Mouse (Mus musculus) embryonic facial prominence, embryonic 10.5 days (tissue): ENCODE measurements around the gene Cabp2. TPM values are rescaled to one million over a fixed set of nuclear protein-coding genes. Genes with fewer than 3 reads are reported as not detected.
"Not testable (repeated sequence)": the region's sequence is repeated elsewhere in the genome, so short reads cannot be mapped to it uniquely, and the experiment has no call there.

Experiments used
- DNase-seq: peaks from one replicate; pipeline ENCODE4 v3.0.0-alpha.2; 2017; ENCODE audit warnings: low spot score
- H3K27ac ChIP-seq: fragments of 300-500 bp; sonication (generic); replicated peaks from 2 replicates; pipeline ENCODE4 v1.5.1; 2016; ENCODE audit warnings: mild to moderate bottlenecking
- H3K27me3 ChIP-seq: fragments of 300-500 bp; sonication (generic); replicated peaks from 2 replicates; pipeline ENCODE4 v1.6.1; 2016; ENCODE audit warnings: low read depth, mild to moderate bottlenecking; ENCODE audit not compliant: poor library complexity, severe bottlenecking
- H3K36me3 ChIP-seq: fragments of 300-500 bp; sonication (generic); replicated peaks from 2 replicates; pipeline ENCODE4 v1.6.1; 2016; ENCODE audit warnings: mild to moderate bottlenecking, moderate library complexity
- H3K4me1 ChIP-seq: fragments of 300-500 bp; sonication (generic); 2 replicates; pipeline ENCODE4 v1.6.1; 2016
- H3K4me3 ChIP-seq: fragments of 300-500 bp; sonication (generic); 2 replicates; pipeline ENCODE4 v1.5.1; 2016; ENCODE audit warnings: mild to moderate bottlenecking, moderate library complexity
- H3K9me3 ChIP-seq: fragments of 300-500 bp; sonication (generic); 2 replicates; pipeline ENCODE4 v1.6.1; 2016; ENCODE audit warnings: mild to moderate bottlenecking
- WGBS: fragments of 180-500 bp; shearing (Covaris S2); methylation state at CpG from one replicate; pipeline ENCODE4 v1.1.7; 2016; 5-methylcytosine and 5-hydroxymethylcytosine counted together
- polyA plus RNA-seq: library from polyadenylated mRNA; unstranded; fragments of >200 nt; fragmentation: Nextera tagmentation; extraction: Ambion mirVana; gene quantifications from 2 replicates; pipeline ENCODE4 v1.2.1, GENCODE M21; 2016

Gene Cabp2
- polyA plus RNA-seq, 1 experiment from 2014 or later = not detected

DNA sequence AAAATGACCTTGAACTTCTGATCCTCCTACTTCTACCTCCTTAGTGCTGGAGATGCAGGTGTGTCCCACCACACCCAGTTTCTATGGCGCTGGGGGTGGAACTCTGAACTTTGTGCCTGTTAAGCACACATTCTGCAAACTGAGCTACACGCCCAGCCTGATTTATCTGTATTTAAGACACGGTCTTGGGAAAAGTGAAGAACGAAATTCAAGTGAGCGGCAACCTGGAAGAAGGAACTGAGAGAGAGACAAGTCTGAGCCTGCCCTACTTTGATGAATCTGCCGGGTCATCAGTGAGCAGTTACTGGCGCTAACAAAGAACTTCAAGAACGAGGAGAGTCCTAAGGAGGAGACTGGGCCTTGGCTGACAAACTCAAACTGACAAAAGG, 34.5 kb upstream of the Cabp2 start:
- Histone ChIP-seq H3K4me3 (no peak overlapping the region), H3K36me3 (no peaks in the 10 kb centered on the region), H3K27ac (no peak overlapping the region), H3K4me1 (peaks cover 7% of the 10 kb centered on the region), H3K27me3 (no peaks in the 10 kb centered on the region), H3K9me3 (no peaks in the 10 kb centered on the region)
- WGBS = 88% methylated on average over 8 of the region's 8 CpGs
- DNase-seq = no peak

DNA sequence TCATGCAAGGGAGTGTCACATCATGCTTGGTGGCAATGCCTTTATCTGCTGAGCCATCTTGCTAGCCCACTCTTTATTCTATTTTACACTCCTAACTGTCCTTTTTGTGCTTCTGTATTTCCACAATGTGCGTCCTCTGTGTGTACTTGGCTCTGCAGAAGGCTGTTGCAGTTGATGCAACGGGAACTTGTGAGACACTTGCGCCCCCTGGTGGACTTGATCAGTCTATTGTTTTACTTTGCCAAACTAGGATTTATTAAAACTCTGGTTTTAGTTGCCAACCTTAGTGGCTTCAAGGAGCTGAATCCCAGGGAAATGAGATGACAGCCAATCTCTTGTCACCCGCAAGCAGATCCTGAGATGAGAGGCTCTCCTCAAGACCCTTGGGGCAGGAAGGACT, 33.5 kb upstream of the Cabp2 start:
- WGBS = 14% methylated on average over 4 of the region's 4 CpGs
- Histone ChIP-seq H3K36me3 (no peaks in the 10 kb centered on the region), H3K4me1 (peaks cover 4% of the 10 kb centered on the region; the same call in 1 of the 2 replicates), H3K4me3 (no peak overlapping the region), H3K27ac (no peak overlapping the region), H3K27me3 (no peaks in the 10 kb centered on the region), H3K9me3 (no peaks in the 10 kb centered on the region)
- peak; percentile 83 for DNase-seq

DNA sequence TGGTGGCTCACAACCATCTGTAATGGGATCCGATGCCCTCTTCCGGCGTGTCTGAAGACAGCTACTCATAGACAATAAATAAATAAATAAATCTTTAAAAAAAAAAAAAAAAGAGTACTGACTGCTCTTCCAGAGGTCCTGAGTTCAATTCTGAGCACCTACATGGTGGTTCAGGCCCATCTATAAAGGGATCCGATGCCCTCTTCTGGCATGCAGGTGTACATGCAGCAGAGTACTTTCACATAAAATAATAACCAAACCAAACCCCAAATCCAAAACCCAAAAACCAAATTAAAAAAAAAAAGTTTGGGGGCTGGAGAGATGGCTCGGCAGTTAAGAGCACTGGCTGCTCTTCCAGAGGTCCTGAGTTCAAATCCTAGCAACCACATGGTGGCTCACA, 32.3 kb upstream of the Cabp2 start:
- WGBS = 82% methylated on average over 5 of the region's 5 CpGs
- not testable (repeated sequence) for H3K9me3 ChIP-seq

DNA sequence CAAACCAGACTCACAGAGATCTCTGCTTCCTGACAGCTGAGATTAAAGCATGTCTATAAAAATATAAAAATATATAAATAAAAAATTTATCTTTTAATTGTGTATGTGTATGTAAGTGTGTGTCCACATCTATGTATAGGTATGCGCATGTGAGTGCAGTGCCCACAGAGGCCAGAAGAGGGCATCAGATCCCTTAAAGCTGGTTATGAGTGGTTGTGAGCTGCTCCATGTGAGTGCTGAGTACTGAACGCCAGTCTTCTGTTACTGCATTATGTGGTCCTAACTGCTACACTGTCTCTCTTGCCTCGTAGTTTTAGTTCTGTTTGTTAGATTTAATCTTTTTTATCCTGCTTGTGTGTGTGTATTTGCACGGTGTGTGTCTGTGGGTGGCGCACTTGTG, 30.4 kb upstream of the Cabp2 start:
- Histone ChIP-seq H3K4me1 (no peaks in the 10 kb centered on the region), H3K9me3 (no peaks in the 10 kb centered on the region), H3K27ac (no peak overlapping the region), H3K4me3 (no peak overlapping the region), H3K36me3 (no peaks in the 10 kb centered on the region), H3K27me3 (no peaks in the 10 kb centered on the region)
- WGBS = 96% methylated on average over 5 of the region's 5 CpGs
- DNase-seq = no peak

More for the DNA sequence above, 32.3 kb upstream of the Cabp2 start:
- H3K4me1 ChIP-seq, H3K27me3 ChIP-seq, DNase-seq, H3K36me3 ChIP-seq, H3K27ac ChIP-seq, H3K4me3 ChIP-seq: not testable (repeated sequence)

DNA sequence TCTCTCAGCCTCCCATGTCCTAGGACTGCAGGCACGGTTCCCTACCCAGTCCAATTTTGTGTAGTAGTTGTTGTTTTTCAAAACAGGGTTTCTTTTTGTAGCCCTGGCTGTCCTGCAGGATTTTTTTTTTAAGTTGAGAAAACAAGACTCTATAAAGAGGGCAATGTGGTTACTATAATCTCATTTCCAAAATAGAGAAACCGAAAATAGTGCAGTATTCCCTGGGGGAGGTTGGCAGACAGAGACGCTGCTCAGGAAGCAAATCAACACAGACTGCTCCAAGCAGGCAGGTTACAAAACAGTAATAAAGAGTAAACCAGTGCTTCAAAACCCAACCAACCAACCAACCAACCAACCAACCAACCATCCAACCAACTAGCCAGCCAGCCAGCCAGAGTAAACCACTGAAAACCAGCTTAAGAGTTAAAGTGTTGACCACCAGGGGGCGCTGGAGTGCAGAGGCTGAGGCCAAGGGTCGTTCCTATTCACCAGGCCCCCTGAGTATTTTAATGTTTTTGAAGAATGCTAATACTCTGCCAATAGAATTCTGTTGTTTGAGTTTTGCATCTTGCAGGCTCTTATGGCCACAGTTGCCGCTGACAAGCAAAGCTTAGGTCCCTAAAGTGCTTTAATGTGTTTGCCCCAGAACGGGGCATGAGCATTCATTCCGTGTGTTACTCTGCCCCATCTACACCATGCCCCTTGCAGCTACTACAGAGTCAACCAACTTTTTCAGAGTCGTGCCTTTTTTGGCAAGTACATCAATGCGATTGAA, 29.4 kb upstream of the Cabp2 start:
- no peak overlapping the region for H3K27ac ChIP-seq
- H3K36me3 ChIP-seq = no peaks in the 10 kb centered on the region
- no peaks in the 10 kb centered on the region for H3K9me3 ChIP-seq
- DNase-seq = peak; percentile 76
- H3K4me3 ChIP-seq = no peak overlapping the region
- 54% methylated on average over 10 of the region's 10 CpGs for WGBS
- no peaks in the 10 kb centered on the region for H3K4me1 ChIP-seq
- H3K27me3 ChIP-seq = no peaks in the 10 kb centered on the region

DNA sequence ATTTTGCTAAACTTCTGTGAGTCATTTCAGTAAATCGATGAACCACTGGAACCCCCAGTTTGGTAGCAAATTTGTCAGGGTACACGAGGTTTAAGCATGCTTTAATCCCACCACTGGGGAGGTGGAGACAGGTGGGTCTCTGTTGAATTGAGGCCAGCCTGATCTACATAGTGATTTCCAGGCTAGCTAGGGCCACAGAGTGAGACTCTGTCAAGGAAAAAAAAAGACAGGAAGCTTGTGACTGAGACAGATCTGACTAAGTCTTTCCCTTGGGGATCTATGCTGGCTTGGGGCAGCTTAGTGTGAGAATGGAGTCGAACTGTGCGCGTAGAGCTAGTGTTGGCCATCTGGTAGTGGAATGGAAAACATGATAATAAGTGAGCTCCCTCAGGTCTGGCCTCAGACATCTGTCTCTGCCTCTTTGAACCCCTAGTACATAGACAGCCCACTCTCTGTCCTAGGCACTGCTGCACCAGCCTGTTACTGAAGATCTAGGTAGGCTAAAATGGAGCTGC, 28.8 kb upstream of the Cabp2 start:
- Histone ChIP-seq H3K4me1 (no peaks in the 10 kb centered on the region), H3K9me3 (no peaks in the 10 kb centered on the region), H3K27ac (no peak overlapping the region), H3K36me3 (no peaks in the 10 kb centered on the region), H3K27me3 (no peaks in the 10 kb centered on the region), H3K4me3 (no peak overlapping the region)
- 78% methylated on average over 5 of the region's 5 CpGs for WGBS
- no peak for DNase-seq

DNA sequence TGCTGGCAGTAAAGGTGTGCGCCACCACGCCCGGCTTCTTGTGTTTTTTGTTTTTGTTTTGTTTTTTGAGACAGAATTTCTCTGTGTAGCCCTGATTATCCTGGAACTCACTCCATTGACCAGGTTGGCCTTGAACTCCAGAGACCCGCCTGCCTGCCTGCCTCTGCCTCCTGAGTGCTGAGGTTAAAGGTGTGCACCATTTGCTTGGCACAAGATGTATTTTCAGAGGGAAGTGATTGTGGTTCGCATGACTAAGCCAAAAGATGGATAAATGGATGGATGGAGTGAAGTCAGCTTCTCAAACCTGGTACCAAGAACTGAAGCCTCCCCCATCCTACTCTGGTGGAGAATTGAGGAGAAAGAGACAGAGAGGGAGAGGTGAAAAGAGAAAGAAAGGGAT, 26.8 kb upstream of the Cabp2 start:
- Histone ChIP-seq H3K4me3 (no peak overlapping the region), H3K27me3 (no peaks in the 10 kb centered on the region), H3K36me3 (no peaks in the 10 kb centered on the region), H3K27ac (no peak overlapping the region), H3K9me3 (no peaks in the 10 kb centered on the region), H3K4me1 (no peaks in the 10 kb centered on the region)
- DNase-seq = no peak
- 86% methylated on average over 5 of the region's 5 CpGs for WGBS

DNA sequence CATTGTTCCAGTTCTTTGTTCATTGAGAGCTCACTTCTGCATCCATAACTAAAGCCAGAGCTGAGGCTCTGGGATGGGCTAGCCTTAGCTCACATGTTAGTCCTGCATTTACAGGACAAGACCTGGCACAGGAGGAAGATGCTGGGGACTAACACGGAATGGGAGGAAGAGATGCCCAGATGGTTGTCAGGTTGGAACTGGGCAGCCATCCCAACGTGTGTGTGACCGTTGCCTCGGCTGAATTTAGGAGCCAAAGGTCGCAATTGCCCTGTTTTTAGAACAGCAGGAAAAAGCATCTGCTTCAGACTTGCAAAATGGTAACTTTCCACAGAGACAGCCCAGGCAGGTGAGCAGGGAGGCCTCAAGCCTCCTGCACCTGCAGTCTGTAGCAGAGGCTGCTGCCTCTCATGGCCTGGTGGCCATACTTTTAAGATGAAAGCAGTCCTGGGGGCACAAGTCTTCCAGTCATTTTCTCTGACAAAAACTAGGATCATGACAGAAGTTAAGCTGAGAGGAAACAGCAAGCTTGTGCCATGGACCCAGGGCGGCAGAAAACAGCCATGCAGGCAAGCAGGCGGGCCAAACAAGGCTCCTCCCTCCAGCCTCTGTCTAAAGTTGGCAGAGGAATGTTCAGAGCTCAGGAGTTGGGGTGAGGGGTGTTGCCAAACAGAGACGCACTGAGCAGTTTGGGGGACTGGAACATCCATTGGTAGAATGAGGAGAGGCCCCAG, 26.0 kb upstream of the Cabp2 start:
- 72% methylated on average over 8 of the region's 8 CpGs for WGBS

DNA sequence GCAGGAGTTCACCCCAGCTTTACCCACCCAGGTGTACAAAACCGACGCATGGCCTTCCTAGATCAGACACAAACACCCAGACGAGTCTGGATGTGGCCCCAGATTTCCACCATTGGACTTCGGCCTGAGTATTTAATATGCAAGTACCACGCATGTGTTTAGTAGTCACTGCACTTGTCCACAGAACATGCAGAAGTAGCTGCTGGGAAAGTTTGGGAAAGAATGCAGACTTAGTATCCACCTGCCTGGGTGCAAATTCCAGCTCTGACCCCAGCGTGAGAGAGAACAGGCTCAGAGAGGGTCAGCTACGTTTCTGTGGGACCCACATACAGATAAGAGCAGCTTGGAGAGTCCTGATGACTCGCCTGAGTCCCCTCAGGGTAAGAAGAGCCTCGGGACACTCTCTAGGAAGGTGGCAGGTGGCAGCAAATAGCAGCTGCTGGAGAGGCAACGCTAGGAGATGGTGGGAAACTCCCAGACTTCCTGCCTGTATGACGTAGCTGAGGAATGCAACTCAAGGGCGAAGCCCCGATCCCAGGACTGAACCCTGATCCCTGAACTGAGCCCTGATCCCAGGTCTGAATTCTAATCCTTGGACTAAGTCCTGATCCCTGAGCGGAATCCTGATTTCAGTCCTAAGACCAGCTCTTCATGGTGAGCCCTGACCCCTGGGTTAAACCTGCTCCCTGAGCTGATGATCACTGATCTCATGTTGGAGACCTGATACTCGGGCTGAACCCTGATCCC, 25.3 kb upstream of the Cabp2 start:
- Histone ChIP-seq H3K9me3 (no peaks in the 10 kb centered on the region), H3K36me3 (no peaks in the 10 kb centered on the region), H3K27ac (no peak overlapping the region), H3K27me3 (no peaks in the 10 kb centered on the region), H3K4me1 (no peaks in the 10 kb centered on the region), H3K4me3 (no peak overlapping the region)
- WGBS = 61% methylated on average over 15 of the region's 15 CpGs
- DNase-seq = no peak

More for the DNA sequence above, 26.0 kb upstream of the Cabp2 start:
- Histone ChIP-seq H3K27ac (no peak overlapping the region), H3K9me3 (no peaks in the 10 kb centered on the region), H3K27me3 (no peaks in the 10 kb centered on the region), H3K36me3 (no peaks in the 10 kb centered on the region), H3K4me3 (no peak overlapping the region), H3K4me1 (no peaks in the 10 kb centered on the region)
- no peak for DNase-seq

DNA sequence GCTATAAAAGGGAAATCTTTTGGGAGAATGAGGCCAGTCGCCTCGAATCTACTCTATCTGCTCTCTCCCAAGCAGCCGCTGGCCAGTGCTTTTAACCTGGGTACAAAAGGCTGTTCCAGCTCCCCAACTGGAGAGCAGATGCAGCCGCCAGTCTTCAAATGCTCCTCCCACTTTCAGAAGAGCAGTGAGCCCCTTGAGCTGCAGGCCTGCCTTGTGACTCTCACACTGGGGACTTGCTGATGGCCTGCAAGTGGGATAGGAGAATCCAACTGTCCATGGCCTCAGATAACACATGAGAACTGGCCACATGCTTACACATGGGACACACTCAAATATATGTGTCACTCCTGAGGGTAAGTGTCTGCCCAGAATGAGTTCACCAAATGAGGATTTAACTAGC, 24.7 kb upstream of the Cabp2 start:
- H3K4me3 ChIP-seq = no peak overlapping the region
- H3K9me3 ChIP-seq = no peaks in the 10 kb centered on the region
- H3K27ac ChIP-seq = no peak overlapping the region
- H3K4me1 ChIP-seq = no peaks in the 10 kb centered on the region
- H3K27me3 ChIP-seq = no peaks in the 10 kb centered on the region
- no peaks in the 10 kb centered on the region for H3K36me3 ChIP-seq
- WGBS = 42% methylated on average over 4 of the region's 4 CpGs
- no peak for DNase-seq

DNA sequence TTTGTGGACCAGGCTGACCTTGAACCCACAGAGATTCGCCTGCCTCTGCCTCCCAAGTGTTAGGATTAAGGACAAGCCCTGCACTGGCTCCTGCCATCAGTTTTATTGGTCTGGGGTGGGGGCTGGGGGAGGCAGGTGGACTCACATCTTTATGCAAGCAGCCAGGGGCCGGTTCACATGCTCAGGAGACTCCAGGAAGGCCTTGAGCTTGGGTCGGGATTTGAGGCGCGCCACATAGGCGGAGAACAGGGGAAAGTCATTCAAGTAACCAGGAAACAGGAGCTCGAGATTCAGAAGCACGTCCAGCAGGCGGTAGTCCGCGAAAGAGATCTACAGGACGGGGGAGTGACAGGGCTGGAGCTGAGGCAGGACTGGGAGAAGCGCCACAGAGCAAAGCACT, 24.0 kb upstream of the Cabp2 start:
- no peaks in the 10 kb centered on the region for H3K36me3 ChIP-seq
- DNase-seq = no peak
- H3K9me3 ChIP-seq = no peaks in the 10 kb centered on the region
- no peaks in the 10 kb centered on the region for H3K27me3 ChIP-seq
- H3K4me1 ChIP-seq = no peaks in the 10 kb centered on the region
- WGBS = 90% methylated on average over 13 of the region's 13 CpGs
- H3K4me3 ChIP-seq = no peak overlapping the region
- H3K27ac ChIP-seq = no peak overlapping the region

DNA sequence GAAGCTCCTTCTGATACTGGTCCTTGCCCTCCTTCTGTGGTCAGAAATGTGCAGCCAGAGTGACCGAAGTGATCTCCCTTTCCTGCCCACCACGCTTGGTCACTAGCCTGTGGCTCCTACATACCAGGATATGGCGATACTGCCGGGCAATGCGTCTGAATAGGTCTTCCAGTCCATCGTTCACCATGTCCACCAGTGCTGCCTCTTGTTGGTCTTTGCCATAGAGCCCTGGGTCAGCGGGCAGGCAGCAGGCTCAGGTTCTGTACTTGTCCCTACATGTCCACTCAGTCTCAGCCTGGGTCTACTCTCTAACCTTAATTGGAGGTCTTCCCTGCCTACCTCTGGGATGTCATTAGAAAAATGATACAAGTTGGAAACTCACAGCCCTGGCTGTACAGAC, 23.4 kb upstream of the Cabp2 start:
- no peaks in the 10 kb centered on the region for H3K4me1 ChIP-seq
- no peak overlapping the region for H3K4me3 ChIP-seq
- H3K9me3 ChIP-seq = no peaks in the 10 kb centered on the region
- H3K36me3 ChIP-seq = no peaks in the 10 kb centered on the region
- no peaks in the 10 kb centered on the region for H3K27me3 ChIP-seq
- WGBS = 92% methylated on average over 7 of the region's 7 CpGs
- no peak for DNase-seq
- no peak overlapping the region for H3K27ac ChIP-seq
